Comparison of ENCODE assay signal across 22 mouse cellular contexts in the genomic region with DNA sequence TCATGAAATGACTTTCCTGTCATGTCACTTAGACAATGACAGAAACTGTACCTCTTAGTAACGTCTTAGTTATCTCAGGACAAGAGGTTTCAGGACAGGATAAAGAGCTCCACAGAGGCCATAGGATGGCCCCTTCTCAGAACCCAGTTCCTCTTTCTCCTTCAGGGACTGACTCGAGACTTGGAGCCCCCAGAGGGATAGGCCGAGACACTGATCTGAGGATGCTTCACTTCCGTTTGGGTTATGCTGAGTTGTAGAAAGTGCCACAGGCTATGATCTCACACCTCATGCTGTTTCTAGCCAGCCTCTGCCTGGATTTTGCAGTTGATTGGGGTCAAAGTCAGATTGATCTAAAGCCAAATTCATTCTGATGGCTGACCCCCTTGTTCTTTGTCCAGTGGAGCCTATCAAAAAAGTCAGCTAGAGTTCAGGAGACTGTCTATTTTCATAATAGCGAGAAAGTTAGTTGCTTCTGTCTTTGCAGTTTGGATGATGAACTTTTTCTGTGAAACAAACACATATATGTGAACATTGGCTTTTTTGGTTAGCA.
DNase-seq lines count a peak whose midpoint lies in the region; ATAC-seq lines count a peak whose summit lies in the region.
"Had no signal": no experiment of that assay in that cellular context is flagged by ENCODE, and none has a peak within 500 bp of the region (broad histone marks: within the 10 kb centered on the region; RNA-seq: fewer than 3 reads in every experiment).

No protein-coding gene starts in this region.

- H3K4me2 ChIP-seq in kidney, embryonic 16.5 days (replicated peaks; ENCODE audit: low read depth, low read length), result no peak overlapping the region
- H3K4me2 ChIP-seq: embryonic facial prominence, embryonic 12.5 days; forebrain, embryonic 13.5 days; forebrain, embryonic 15.5 days had no signal

- no peaks in the 10 kb centered on the region for H3K4me1 ChIP-seq in kidney, embryonic 16.5 days (ENCODE audit: insufficient read depth, low read length)
- H3K4me1 ChIP-seq: embryonic facial prominence, embryonic 10.5 days; embryonic facial prominence, embryonic 12.5 days; forebrain, embryonic 13.5 days; forebrain, embryonic 15.5 days had no signal

- H3K27ac ChIP-seq in kidney, embryonic 16.5 days (ENCODE audit: low read length), result no peak overlapping the region
- H3K27ac ChIP-seq: embryonic facial prominence, embryonic 10.5 days; embryonic facial prominence, embryonic 12.5 days; forebrain, embryonic 13.5 days; forebrain, embryonic 15.5 days had no signal

- 85% methylated on average over 5 of the region's 5 CpGs for WGBS in kidney, embryonic 16.5 days

- DNase-seq in heart, adult 11 months, result peak; percentile 71
- DNase-seq in heart, adult 9 months (ENCODE audit: low spot score in 2 of 2), result no peak
- peak; percentile 25 to 26 for DNase-seq in kidney, adult 8-10 months
- peak; percentile 3 for DNase-seq in retina, embryonic 14.5 days (ENCODE audit: low spot score)
- no peak for DNase-seq in retina, postnatal 1 day
- DNase-seq in Muller cell, postnatal 12 days (ENCODE audit: inconsistent ontology term), result peak; percentile 39
- no peak for DNase-seq in gastrocnemius, adult 8-10 months (ENCODE audit: low spot score in 2 of 2)
- DNase-seq: adrenal gland, adult 8-10 months; adrenal gland, postnatal 14 days; adrenal gland, postnatal 36 days; cerebellum, adult 11-12 months; cerebellum, adult 2 months; cerebellum, adult 9-10 months; cerebellum, postnatal 10 days; cerebellum, postnatal 25 days; forebrain, postnatal 0 days had no signal

- H3K4me3 ChIP-seq in kidney, embryonic 16.5 days (ENCODE audit: low read length), result no peak overlapping the region
- H3K4me3 ChIP-seq: embryonic facial prominence, embryonic 10.5 days; embryonic facial prominence, embryonic 12.5 days; forebrain, embryonic 13.5 days; forebrain, embryonic 15.5 days had no signal

- no peaks in the 10 kb centered on the region for H3K9me3 ChIP-seq in kidney, embryonic 16.5 days (ENCODE audit: low read length)
- H3K9me3 ChIP-seq: embryonic facial prominence, embryonic 10.5 days; embryonic facial prominence, embryonic 12.5 days; forebrain, embryonic 13.5 days; forebrain, embryonic 15.5 days; G1E had no signal

- ATAC-seq in kidney, embryonic 16.5 days (ENCODE audit: low FRiP score, low TSS enrichment), result no peak
- ATAC-seq: forebrain, embryonic 13.5 days; forebrain, embryonic 15.5 days; forebrain, postnatal 0 days had no signal

- H3K9ac ChIP-seq in kidney, embryonic 16.5 days (replicated peaks; ENCODE audit: low read length), result no peak overlapping the region
- H3K9ac ChIP-seq: embryonic facial prominence, embryonic 12.5 days; forebrain, embryonic 13.5 days; forebrain, embryonic 15.5 days; forebrain, postnatal 0 days had no signal

- no peaks in the 10 kb centered on the region for H3K27me3 ChIP-seq in kidney, embryonic 16.5 days (ENCODE audit: insufficient read depth, low read length)
- H3K27me3 ChIP-seq: embryonic facial prominence, embryonic 12.5 days; forebrain, embryonic 13.5 days; forebrain, embryonic 15.5 days had no signal

- H3K36me3 ChIP-seq in kidney, embryonic 16.5 days (ENCODE audit: insufficient read depth, low read length), result no peaks in the 10 kb centered on the region
- H3K36me3 ChIP-seq: embryonic facial prominence, embryonic 10.5 days; embryonic facial prominence, embryonic 12.5 days; forebrain, embryonic 15.5 days; G1E had no signal

Comparison
In these comparisons a context has a peak if more than half of its experiments do, and no peak if none do; other contexts are left out.
1. DNase-seq: peak in heart, adult 11 months (single experiment), kidney, adult 8-10 months (2 of 2), retina, embryonic 14.5 days (single experiment) and Muller cell, postnatal 12 days (single experiment); none in heart, adult 9 months (0 of 2), retina, postnatal 1 day (single experiment) and gastrocnemius, adult 8-10 months (0 of 2).